Mouse (Mus musculus) heart, adult 18-20 months (tissue): Measurements from ENCODE around the gene Gm28308. TPM values are rescaled to one million over a fixed set of nuclear protein-coding genes. Genes with fewer than 3 reads are reported as not detected.
A peak's percentile ranks its signal among the peaks of the same experiment; 100 is the strongest.

Experiments used
- DNase-seq, 2 experiments: peaks; one replicate each; pipeline ENCODE4 v3.0.0; 2021 to 2022; ENCODE audit warnings: mixed read lengths in 1 of 2
- long read RNA-seq, 2 experiments: library from polyadenylated mRNA; stranded (forward); transcript quantifications; one replicate each; pipeline ENCODE4 v2.0.0; 2021
- total RNA-seq, 2 experiments: library from RNA; stranded (reverse); gene quantifications; 2 replicates each; pipeline ENCODE4 v1.2.3; 2021

Gm28308 gene
- total RNA-seq: not detected
- long read RNA-seq, experiment 1: 0 reads
- long read RNA-seq, experiment 2: 0 reads

- DNase-seq: no peak
These were observed at the start of gene Gm28308, which contains the start of gene Hoxa3 for GRCm38 (mm10) chr6:52213119-52213986. TSS of gene Gm28308 (minus strand) at chr6:52213339. TSS of gene Hoxa3 (minus strand) at chr6:52213336.

GRCm38 (mm10) chr6:52262463-52263320 is 49.6 kb upstream of the Gm28308 start:
- DNase-seq: no peak

- DNase-seq: no peak
These were observed 48.8 kb upstream of the Gm28308 start for GRCm38 (mm10) chr6:52261751-52262462.

GRCm38 (mm10) chr6:52260654-52261575 is 47.8 kb upstream of the Gm28308 start, which contains the start of gene Hoxa13:
TSS of gene Hoxa13 (minus strand) at chr6:52260880.
- no peak for DNase-seq

- DNase-seq: no peak
These were observed 46.7 kb upstream of the Gm28308 start for GRCm38 (mm10) chr6:52259811-52260261.

- DNase-seq: no peak
These were observed 46.1 kb upstream of the Gm28308 start for GRCm38 (mm10) chr6:52259081-52259790.

GRCm38 (mm10) chr6:52256956-52257355 is 43.8 kb upstream of the Gm28308 start:
- peak; percentile 76 to 95 for DNase-seq

- no peak for DNase-seq
These were observed 40.7 kb upstream of the Gm28308 start for GRCm38 (mm10) chr6:52253511-52254500.

- DNase-seq: no peak
These were observed 39.7 kb upstream of the Gm28308 start for GRCm38 (mm10) chr6:52252775-52253376.

GRCm38 (mm10) chr6:52252016-52252774 is 39.1 kb upstream of the Gm28308 start:
- DNase-seq: no peak

GRCm38 (mm10) chr6:52251177-52251879 is 38.2 kb upstream of the Gm28308 start:
- no peak for DNase-seq

GRCm38 (mm10) chr6:52249826-52250225 is 36.7 kb upstream of the Gm28308 start:
- no peak for DNase-seq

GRCm38 (mm10) chr6:52249415-52249738 is 36.2 kb upstream of the Gm28308 start:
- no peak for DNase-seq

GRCm38 (mm10) chr6:52248638-52249414 is 35.7 kb upstream of the Gm28308 start:
- no peak for DNase-seq

- no peak for DNase-seq
These were observed 34.9 kb upstream of the Gm28308 start for GRCm38 (mm10) chr6:52247766-52248637.
